Mouse (Mus musculus): ENCODE measurements around the gene Bmp2k. TPM values are rescaled to one million over a fixed set of nuclear protein-coding genes. Genes with fewer than 3 reads are reported as not detected.

Bmp2k gene
- polyA plus RNA-seq, 1 experiment = 11.6 TPM

DNA sequence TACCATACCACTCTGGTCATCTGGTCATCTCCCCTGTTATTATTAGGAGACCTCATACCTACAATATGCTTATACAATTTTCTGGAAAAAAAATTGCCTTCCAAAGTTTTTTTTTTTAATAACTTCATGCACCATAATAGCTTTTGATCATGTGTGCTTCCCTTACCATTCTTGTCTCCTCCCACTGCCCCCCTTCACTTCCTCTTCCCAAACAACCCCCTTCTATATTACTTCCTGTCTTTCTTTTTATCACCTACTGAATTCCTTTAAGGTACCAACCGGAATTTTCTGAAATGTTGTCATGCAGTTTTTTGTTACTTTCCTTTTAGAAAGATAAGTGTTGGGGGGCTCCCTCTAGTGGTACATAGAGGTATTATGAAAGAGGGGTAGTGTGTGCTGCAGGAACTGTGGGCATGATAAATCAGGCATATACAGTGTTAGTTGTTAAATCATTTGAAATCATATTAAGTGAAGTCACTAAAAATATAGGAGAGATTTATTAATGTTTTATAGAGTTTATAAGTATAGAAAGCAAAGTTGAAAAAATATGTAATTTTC is 58.1 kb downstream of the Bmp2k start:
- 4% methylated on average over 1 of the region's 1 CpGs for WGBS
- TF ChIP-seq CTCF (IDR thresholded peaks at IDR 0.05; ENCODE audit: insufficient read depth, low read length) (no peak), POLR2A (IDR thresholded peaks at IDR 0.05; ENCODE audit: borderline replicate concordance, extremely low read depth, low read depth, low read length) (no peak)
- Histone ChIP-seq H3K4me3 (replicated peaks; ENCODE audit: extremely low read depth, low read depth, low read length) (no peak overlapping the region), H3K4me1 (ENCODE audit: control insufficient read depth, insufficient read depth, low read length) (no peaks in the 10 kb centered on the region)
- no peak for DNase-seq

DNA sequence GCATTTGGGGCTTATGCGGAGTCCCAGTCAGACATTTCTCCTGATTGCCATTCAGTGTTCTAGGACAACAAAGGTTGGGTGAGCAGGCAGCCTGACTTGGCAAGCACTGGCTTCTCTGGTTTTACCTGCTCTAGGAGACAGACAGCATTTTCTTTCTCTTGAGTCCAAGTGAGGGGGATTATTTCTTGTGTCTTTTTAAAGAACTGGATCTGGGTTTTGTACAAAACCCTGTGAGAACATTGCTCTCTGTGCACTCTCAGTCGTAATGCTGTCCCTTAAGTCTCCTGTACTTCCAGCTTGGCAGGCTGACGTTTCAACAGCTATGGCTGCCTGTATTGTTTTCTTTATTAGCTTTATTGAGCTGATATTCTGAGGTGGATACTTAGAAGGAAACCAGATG is 58.9 kb downstream of the Bmp2k start:
- Histone ChIP-seq H3K4me3 (replicated peaks; ENCODE audit: extremely low read depth, low read depth, low read length) (no peak overlapping the region), H3K4me1 (ENCODE audit: control insufficient read depth, insufficient read depth, low read length) (no peaks in the 10 kb centered on the region)
- no peak for TF ChIP-seq POLR2A (IDR thresholded peaks at IDR 0.05; ENCODE audit: borderline replicate concordance, extremely low read depth, low read depth, low read length)
- no peak for TF ChIP-seq CTCF (IDR thresholded peaks at IDR 0.05; ENCODE audit: insufficient read depth, low read length)
- no peak for DNase-seq
- WGBS = 87% methylated on average over 3 of the region's 3 CpGs

DNA sequence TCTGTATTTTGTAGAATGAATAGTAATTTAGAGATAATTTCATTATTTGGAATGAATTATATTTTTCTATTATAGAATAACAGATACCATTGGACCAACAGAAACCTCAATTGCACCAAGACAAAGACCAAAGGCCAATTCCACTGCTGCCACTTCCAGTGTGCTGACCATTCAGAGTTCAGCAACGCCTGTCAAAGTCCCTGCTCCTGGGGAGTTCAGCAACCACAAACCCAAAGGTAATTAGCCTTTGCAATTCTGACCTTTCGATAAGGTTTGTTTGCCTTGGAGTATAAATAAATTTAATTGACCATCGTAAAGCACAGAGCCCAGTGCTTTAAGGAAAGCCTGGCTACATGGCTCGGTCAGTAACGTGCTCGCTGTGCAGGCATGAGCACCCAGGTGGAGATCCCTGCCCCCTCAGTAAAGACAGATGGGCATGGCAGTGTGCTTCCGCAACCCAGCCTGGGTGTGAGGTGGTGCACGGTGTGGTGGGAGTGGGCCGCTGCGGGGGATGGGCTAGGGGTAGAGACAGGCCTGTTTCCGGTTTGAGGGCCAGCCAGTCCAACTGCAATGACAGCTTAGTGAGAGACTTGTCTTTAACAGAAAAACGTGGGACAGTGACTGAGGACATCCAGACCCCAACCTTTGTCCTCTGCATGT is 59.4 kb downstream of the Bmp2k start:
- H3K4me1 ChIP-seq (ENCODE audit: control insufficient read depth, insufficient read depth, low read length) = no peaks in the 10 kb centered on the region
- TF ChIP-seq POLR2A (IDR thresholded peaks at IDR 0.05; ENCODE audit: borderline replicate concordance, extremely low read depth, low read depth, low read length) (no peak), CTCF (IDR thresholded peaks at IDR 0.05; ENCODE audit: insufficient read depth, low read length) (no peak)
- H3K4me3 ChIP-seq (replicated peaks; ENCODE audit: extremely low read depth, low read depth, low read length) = no peak overlapping the region
- DNase-seq = no peak
- 88% methylated on average over 12 of the region's 12 CpGs for WGBS

DNA sequence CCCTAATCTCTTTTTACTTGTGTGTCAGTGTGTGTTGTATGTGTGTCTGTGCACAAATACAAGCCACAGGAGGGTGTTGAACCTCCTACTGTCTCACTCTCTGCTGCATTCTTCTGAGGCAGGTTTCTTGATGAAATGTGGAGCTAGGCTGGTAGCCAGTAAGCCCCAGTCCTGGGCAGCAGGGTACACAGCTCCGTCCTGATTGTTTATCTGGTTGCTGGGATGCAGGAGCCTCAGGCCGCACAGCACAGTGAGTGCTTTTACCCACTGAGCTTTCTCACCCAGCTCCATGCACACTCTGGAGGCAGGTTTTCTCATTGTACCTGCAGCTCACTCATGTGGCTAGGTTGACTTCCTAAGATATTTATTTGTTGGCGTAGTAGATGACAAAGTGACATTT is 63.4 kb downstream of the Bmp2k start:
- no peaks in the 10 kb centered on the region for H3K4me1 ChIP-seq (ENCODE audit: control insufficient read depth, insufficient read depth, low read length)

GRCm38 (mm10) chr5:97062041-97062440 is 64.6 kb downstream of the Bmp2k start:
- no peaks in the 10 kb centered on the region for H3K4me1 ChIP-seq (ENCODE audit: control insufficient read depth, insufficient read depth, low read length)
- 62% methylated on average over 1 of the region's 1 CpGs for WGBS
- H3K4me3 ChIP-seq (replicated peaks; ENCODE audit: extremely low read depth, low read depth, low read length) = no peak overlapping the region
- TF ChIP-seq CTCF (IDR thresholded peaks at IDR 0.05; ENCODE audit: insufficient read depth, low read length) = no peak
- no peak for TF ChIP-seq POLR2A (IDR thresholded peaks at IDR 0.05; ENCODE audit: borderline replicate concordance, extremely low read depth, low read depth, low read length)
- no peak for DNase-seq

More for the DNA sequence above, 63.4 kb downstream of the Bmp2k start:
- 57% methylated on average over 3 of the region's 3 CpGs for WGBS
- TF ChIP-seq POLR2A (IDR thresholded peaks at IDR 0.05; ENCODE audit: borderline replicate concordance, extremely low read depth, low read depth, low read length) (no peak), CTCF (IDR thresholded peaks at IDR 0.05; ENCODE audit: insufficient read depth, low read length) (no peak)
- no peak for DNase-seq
- no peak overlapping the region for H3K4me3 ChIP-seq (replicated peaks; ENCODE audit: extremely low read depth, low read depth, low read length)

GRCm38 (mm10) chr5:97065746-97066145 is 68.3 kb downstream of the Bmp2k start:
- 84% methylated on average over 4 of the region's 4 CpGs for WGBS
- Histone ChIP-seq H3K4me1 (ENCODE audit: control insufficient read depth, insufficient read depth, low read length) (no peaks in the 10 kb centered on the region), H3K4me3 (replicated peaks; ENCODE audit: extremely low read depth, low read depth, low read length) (no peak overlapping the region)
- no peak for DNase-seq
- no peak for TF ChIP-seq POLR2A (IDR thresholded peaks at IDR 0.05; ENCODE audit: borderline replicate concordance, extremely low read depth, low read depth, low read length)
- no peak for TF ChIP-seq CTCF (IDR thresholded peaks at IDR 0.05; ENCODE audit: insufficient read depth, low read length)

DNA sequence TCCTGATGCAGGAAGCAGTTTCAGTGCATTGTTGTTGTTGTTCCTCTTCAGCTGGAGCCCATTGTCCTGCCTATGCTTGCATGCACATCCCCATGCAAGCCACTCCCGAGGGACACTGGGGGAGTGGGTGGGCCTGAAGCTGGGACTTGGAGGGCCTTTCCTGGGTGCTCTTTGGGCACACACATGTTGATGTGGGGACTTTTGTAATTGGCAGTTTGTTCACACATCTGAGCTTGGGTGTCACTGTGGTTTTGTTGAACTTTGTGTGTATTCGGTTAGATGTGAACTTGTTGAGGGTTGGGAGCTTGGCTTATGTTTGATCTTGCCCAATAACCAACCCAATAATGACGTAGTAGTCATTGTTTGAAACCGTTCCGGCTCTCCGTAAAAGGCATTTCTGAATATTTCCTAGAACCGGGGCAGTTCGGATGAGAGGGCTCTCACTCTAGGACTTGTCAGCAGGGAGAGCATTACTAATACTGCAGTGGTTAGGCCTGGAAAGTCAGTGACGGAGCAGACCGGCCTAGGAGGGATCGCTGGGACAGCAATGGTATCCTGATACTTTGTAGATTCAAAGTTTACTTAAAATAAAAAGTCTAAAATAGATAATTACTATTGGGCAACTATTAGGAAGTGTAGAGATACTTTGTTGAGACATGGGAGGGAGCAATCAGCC is 78.1 kb downstream of the Bmp2k start:
- no peak for DNase-seq
- H3K4me3 ChIP-seq (replicated peaks; ENCODE audit: extremely low read depth, low read depth, low read length) = no peak overlapping the region
- no peak for TF ChIP-seq POLR2A (IDR thresholded peaks at IDR 0.05; ENCODE audit: borderline replicate concordance, extremely low read depth, low read depth, low read length)
- TF ChIP-seq CTCF (IDR thresholded peaks at IDR 0.05; ENCODE audit: insufficient read depth, low read length) = no peak
- 86% methylated on average over 11 of the region's 11 CpGs for WGBS
- no peaks in the 10 kb centered on the region for H3K4me1 ChIP-seq (ENCODE audit: control insufficient read depth, insufficient read depth, low read length)

DNA sequence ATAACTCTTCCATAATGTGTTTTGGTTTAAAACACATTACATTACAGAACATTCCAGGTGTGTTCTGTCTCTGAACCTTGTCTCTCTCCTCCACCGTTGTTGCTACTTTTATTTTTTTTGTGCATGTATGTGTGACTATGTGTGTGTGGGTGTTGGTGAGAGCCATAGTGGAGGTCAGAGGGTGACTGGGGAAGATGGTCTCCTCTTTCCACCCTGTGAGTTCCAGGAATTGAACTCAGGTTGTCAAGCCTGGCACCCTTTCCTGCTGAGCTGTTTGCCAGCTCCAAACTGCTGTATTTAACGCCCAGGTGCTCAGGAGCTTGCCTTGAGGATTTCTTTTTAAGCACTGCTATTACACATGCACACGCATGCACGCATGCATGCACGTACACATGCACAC is 78.7 kb downstream of the Bmp2k start:
- H3K4me3 ChIP-seq (replicated peaks; ENCODE audit: extremely low read depth, low read depth, low read length) = no peak overlapping the region
- DNase-seq = no peak
- H3K4me1 ChIP-seq (ENCODE audit: control insufficient read depth, insufficient read depth, low read length) = no peaks in the 10 kb centered on the region
- WGBS = 87% methylated on average over 5 of the region's 5 CpGs
- TF ChIP-seq CTCF (IDR thresholded peaks at IDR 0.05; ENCODE audit: insufficient read depth, low read length) = no peak
- no peak for TF ChIP-seq POLR2A (IDR thresholded peaks at IDR 0.05; ENCODE audit: borderline replicate concordance, extremely low read depth, low read depth, low read length)

DNA sequence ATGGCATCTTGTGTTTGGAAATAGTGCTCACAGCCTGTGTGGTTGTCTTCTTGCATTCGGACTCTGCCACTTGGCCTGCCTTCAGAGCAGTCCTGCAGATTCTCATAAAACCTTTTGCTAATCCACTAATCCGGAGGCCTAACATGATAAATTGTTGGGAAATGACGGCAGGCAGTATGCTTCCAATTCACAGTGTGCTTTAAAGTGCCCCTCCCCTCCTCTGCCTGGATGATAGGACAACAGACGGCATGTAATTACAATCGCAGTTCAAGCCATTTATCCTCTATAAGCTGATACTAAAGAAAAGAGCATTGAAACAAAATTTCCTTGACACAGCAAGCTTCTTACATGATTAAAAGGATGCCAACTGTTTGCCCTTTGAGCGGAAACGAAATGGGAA is 80.2 kb downstream of the Bmp2k start:
- TF ChIP-seq CTCF (IDR thresholded peaks at IDR 0.05; ENCODE audit: insufficient read depth, low read length) = no peak
- no peak for TF ChIP-seq POLR2A (IDR thresholded peaks at IDR 0.05; ENCODE audit: borderline replicate concordance, extremely low read depth, low read depth, low read length)
- Histone ChIP-seq H3K4me3 (replicated peaks; ENCODE audit: extremely low read depth, low read depth, low read length) (no peak overlapping the region), H3K4me1 (ENCODE audit: control insufficient read depth, insufficient read depth, low read length) (no peaks in the 10 kb centered on the region)
- DNase-seq = no peak
- WGBS = 79% methylated on average over 7 of the region's 7 CpGs

GRCm38 (mm10) chr5:97078641-97079040 is 81.2 kb downstream of the Bmp2k start:
- Histone ChIP-seq H3K4me1 (ENCODE audit: control insufficient read depth, insufficient read depth, low read length) (no peaks in the 10 kb centered on the region), H3K4me3 (replicated peaks; ENCODE audit: extremely low read depth, low read depth, low read length) (no peak overlapping the region)
- no peak for DNase-seq
- no peak for TF ChIP-seq POLR2A (IDR thresholded peaks at IDR 0.05; ENCODE audit: borderline replicate concordance, extremely low read depth, low read depth, low read length)
- TF ChIP-seq CTCF (IDR thresholded peaks at IDR 0.05; ENCODE audit: insufficient read depth, low read length) = no peak
- 66% methylated on average over 5 of the region's 5 CpGs for WGBS
